Mouse (Mus musculus) heart, adult 2 months (tissue): Measurements from ENCODE around the gene Tnfrsf17.

ENCODE experiments used
- CTCF ChIP-seq: fragments of 200-600 bp; IDR thresholded peaks from 2 replicates; pipeline ENCODE4 v1.8.1; 2022; ENCODE audit warnings: antibody characterized with exemption, mild to moderate bottlenecking, moderate library complexity
- POLR2A ChIP-seq: fragments of 200-500 bp; IDR thresholded peaks from 2 replicates; pipeline ENCODE4 v1.6.1; 2011; ENCODE audit warnings: mild to moderate bottlenecking, low read depth, low read length, control low read depth; ENCODE audit not compliant: insufficient read depth

GRCm38 (mm10) chr16:11276888-11277287 lies 36.7 kb upstream of the Tnfrsf17 start:
- TF ChIP-seq CTCF, result no peak
- no peak for TF ChIP-seq POLR2A
